ENCODE assay signal across 21 mouse cellular contexts in the genomic region with DNA sequence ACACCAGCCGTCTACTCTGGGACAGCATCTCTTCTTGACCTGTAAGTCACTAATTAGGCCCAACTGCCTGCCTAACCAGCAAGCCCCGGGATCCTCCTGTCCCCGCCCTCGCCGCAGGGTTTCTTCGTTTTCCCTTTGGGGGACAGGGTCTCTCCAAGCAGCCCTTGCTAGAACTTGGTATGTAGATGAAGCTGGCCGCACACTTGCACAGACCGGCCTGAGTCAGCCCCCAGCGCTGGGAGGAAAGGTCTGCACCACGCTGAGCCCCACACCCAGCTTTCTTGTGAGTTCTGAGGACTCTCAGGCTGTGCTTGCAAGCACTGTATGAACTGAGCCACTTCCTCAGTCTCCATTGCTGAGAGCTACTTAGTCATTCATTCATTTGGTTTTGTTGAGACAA. TPM values are rescaled to one million over a fixed set of nuclear protein-coding genes. Genes with fewer than 3 reads are reported as not detected.
"Had no signal": no experiment of that assay in that cellular context is flagged by ENCODE, and none has a peak within 500 bp of the region (broad histone marks: within the 10 kb centered on the region; RNA-seq: fewer than 3 reads in every experiment).

No protein-coding gene starts in this region.

- H3K4me3 ChIP-seq: layer of hippocampus, adult 2 months; neural tube, embryonic 12.5 days had no signal

- H3K27me3 ChIP-seq: limb, embryonic 13.5 days; liver, embryonic 15.5 days; megakaryocyte, embryonic 14.5 days; midbrain, embryonic 12.5 days; neural tube, embryonic 12.5 days had no signal

- DNase-seq: kidney, adult 18-20 months; kidney, postnatal 10 days; kidney, postnatal 4 days; left cerebral cortex, postnatal 4 days; lung, embryonic 14.5 days; lung, postnatal 10 days; lung, postnatal 4 days; spleen, adult 18-20 months; thymus, adult 18-20 months; thymus, postnatal 14 days had no signal

- H3K9ac ChIP-seq: limb, embryonic 13.5 days; liver, embryonic 15.5 days; lung, embryonic 14.5 days; midbrain, embryonic 12.5 days had no signal

- H3K9me3 ChIP-seq: limb, embryonic 13.5 days; liver, embryonic 15.5 days; megakaryocyte, embryonic 14.5 days; midbrain, embryonic 12.5 days; neural tube, embryonic 12.5 days had no signal

- H3K27ac ChIP-seq: layer of hippocampus, adult 2 months; limb, embryonic 13.5 days; liver, embryonic 15.5 days; midbrain, embryonic 12.5 days; neural tube, embryonic 12.5 days had no signal

RNA-seq across cellular contexts. Expression of a gene that starts 1.7 kb away (rescaled TPM):
- total RNA-seq: layer of hippocampus, adult 2 months; layer of hippocampus, postnatal 10 days; left cerebral cortex, postnatal 4 days; monocyte, adult 5-6 weeks; neutrophil, adult 5-6 weeks had no signal
- polyA plus RNA-seq: kidney, embryonic 14.5 days; limb, embryonic 13.5 days; liver, embryonic 15.5 days; lung, embryonic 14.5 days; midbrain, embryonic 12.5 days; neural tube, embryonic 12.5 days; stomach, embryonic 14.5 days had no signal

RNA-seq across cellular contexts. Expression of a gene that starts 4.8 kb away (rescaled TPM):
- total RNA-seq: neutrophil, adult 5-6 weeks had no signal
